Mouse (Mus musculus): ENCODE results near the gene Pou2f1. TPM values are rescaled to one million over a fixed set of nuclear protein-coding genes. Genes with fewer than 3 reads are reported as not detected.

Pou2f1 gene
- total RNA-seq, 2 experiments from 2014 or later = 17.4 to 19.6 TPM

DNA sequence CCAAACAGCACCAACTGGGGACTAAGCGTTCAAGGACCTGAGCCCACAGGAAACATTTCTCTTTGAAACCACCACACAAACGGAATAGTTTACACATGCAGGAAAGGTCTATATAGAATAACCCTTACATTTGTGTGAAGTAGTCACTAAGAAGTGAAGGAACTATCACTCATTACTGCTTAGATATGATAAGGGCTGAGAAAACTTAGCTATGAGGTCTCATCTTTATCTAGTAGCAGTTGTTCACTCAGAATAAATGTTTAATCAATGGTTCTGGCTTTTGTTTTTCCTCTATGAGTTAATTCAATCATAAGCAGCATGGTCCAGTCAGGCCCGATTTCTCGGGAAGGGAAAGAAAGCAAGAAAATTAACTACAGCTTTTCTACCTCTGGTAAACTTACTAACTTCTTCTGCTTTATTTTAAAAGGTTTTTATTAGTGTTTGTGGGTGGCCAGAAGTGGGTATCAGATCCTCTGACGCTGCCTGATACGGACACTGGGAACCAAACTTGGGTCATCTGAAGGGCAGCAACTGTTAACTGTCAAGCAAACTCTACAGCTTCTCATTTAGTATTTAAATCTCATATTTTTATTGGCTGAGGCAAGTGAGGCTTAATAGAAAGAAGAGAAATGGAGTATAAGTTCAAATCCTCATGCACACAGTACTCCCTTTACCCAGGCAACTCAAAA, 40.7 kb downstream of the Pou2f1 start:
- no peak for DNase-seq (ENCODE audit: low spot score in 2 of 2)

DNA sequence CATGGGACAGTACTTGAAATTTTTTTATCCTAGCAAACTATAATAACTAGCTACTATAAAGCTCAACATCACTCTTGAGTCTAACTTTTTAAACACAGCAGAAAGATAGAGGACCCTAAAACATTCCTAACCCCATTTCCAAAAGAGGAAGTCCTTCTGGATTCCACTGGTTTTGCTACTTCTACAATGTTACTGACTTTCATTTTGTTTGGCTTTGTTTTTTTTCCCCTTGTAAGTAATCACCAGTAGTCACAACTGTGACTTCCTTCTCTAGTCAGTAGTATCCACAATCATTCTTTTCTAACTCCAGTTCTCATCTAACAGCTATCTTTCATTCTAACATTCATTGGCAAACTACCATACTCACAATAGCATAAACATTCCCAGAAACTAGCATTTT, 44.3 kb downstream of the Pou2f1 start:
- no peak for DNase-seq (ENCODE audit: low spot score in 2 of 2)

DNA sequence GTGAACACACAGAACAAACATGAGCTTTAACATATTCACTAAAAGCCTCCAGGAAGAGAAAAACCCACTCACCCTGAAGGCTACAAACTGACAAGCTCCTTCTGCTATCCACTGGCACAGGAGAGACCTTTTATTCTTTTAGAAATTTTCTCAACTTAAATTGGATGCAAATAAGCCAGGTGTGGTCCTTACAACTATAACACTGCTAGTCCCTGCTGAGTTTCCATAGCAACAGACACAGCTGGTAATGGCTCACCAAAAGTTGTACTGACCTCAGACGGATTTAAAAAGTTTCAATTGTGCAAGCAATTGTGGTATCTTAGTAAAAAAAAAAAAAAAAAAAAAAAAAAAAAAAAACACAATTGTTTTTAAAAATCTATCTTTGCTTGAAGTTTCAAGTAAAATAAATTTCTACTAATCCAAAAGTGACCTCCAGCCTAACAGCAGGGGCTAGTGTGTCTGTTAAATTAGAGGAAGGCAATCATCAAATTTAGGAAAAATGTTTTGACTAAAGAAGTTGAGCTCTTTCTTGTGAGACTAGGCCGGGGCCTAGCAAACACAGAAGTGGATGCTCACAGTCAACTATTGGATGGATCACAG, 54.2 kb downstream of the Pou2f1 start:
- no peak for DNase-seq (ENCODE audit: low spot score in 2 of 2)

DNA sequence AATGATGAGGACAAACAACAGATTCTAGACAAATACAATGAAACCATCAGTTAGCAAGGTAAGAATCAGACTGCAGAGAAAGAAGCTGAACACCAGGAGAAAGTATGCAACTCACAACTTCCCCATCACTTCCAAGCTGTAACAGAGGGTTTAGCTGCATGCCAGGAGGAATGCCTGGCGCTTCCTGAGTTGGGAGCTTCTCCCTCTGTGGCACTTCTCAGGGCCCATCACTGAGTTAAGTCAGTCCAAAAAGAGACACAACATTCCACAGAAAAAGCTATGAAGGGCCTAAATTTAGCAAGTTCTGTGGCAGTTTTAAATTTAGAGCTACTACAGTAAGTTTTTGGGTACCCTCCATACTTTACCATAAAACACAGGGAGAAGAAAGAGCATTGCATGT, 59.2 kb downstream of the Pou2f1 start:
- DNase-seq (ENCODE audit: low spot score in 2 of 2) = no peak

DNA sequence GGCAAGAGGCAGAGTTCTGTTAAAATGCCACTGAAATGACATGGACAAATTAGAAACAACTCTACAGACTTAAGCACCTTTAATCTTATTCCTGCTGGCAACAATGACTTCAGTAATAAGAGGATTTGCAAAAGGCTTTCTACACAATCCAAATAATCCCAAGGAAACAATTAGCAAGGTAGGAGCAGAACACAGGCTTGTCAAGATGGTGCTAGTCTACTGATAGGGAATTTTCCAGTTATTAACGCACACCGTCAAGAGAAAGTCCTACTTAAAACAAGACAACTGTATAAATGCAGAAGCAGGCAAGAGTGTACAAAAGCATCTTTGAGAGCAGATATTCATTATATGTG, 67.0 kb downstream of the Pou2f1 start:
- DNase-seq (ENCODE audit: low spot score in 2 of 2) = no peak

DNA sequence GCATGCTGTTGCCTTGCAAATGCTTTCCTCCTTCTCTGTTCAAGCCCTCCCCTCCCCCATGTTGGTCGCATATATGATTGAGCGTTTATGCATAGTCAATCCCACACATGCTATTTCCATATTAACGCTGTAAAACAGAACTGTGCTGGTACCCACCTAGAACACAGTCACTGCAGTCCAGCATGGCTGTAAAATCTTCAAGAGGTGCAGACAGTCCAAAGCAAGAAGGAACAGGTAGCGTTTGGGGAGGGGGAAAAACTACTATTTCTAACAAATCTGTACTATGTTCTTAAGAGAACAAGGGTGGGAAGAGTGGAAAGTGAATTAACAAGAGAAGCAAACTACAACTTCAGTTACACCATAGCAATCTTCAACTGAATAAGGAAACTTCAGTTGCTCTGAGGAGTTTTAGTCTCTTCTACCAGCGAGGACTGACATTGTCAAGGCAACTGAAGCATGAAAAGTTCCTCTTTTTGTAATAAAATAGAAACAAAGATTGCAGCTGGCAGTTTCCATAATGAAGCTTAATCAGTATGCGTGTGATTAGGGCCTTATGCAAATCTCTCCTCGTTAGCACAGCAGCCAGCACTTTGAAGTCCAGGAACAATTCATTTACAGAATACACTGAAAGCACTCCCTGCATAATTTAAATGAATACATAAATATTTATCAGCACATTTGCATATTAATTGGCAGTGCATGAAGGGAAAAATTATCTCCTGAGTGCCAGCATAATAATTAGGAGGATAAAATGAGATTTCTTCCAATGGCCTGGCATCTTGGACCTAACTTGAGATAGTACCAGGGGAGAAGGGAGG, 67.6 kb downstream of the Pou2f1 start:
- no peak for DNase-seq (ENCODE audit: low spot score in 2 of 2)

DNA sequence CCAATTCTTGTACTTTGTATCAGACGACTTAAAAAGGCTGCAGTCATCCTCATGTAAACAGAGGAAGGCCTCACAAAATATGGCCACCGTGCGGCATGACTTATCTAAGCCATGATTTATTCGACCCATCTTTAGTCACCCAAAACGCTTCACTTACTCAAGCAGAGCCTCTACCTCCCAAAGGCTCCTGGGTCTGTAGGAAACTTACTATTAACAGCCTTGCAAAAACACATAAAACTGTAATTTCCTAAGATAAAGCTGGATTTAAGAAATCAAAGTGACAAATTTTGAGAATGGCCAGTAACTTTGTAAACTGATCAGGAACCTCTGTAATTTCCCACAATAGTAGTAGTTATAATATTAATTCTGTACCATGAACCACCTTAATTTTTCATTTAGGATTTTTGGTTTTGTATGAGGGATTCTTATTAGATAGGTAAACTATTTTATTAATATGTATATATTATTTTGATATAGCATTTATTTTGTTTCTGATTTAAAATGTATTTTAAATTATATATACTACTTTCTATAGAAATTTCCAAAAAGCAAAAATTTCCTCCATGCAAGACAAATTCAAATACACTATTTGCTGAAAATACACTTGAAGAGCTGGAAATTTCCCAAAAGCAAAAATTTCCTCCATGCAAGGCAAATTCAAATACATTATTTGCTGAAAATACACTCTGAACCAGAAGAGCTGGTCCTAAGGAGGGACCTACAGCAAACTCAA, 68.4 kb downstream of the Pou2f1 start:
- no peak for DNase-seq (ENCODE audit: low spot score in 2 of 2)

DNA sequence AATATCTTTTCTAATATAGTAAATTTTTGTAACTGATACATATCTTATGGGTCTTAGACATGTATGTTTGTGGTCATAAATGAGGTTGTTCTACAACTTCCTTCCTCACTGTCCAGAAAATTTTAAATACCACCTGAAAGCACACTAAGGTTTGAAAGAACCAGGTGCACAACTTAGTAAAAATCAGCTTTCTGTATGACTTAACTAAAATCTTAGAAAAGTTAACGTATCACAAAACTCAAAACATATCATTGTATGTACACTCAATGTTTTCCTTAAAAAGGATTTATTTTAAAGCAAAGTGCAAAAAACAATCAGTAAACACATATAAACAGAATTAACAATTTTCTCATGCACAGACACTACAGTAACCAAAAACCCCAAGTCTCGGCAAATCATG, 69.6 kb downstream of the Pou2f1 start:
- DNase-seq (ENCODE audit: low spot score in 2 of 2) = no peak

DNA sequence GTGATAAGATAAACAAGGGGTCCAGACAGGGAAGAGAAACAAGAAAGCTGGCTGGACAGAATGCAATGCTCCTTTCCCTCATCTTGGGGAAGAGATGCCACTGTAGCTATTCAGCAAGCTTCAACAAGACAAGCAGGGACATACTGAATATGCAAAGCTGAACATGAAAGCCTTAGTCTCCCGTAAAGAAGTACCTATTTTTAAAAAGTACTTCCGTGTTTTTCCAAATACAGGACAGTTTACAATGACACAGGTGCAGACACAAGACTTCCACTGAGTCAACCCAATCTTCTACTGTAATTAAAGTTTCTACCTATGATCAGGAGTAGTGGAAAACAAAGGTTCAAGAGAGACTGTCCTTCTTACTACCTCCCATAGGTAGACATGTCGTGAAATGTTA, 72.0 kb downstream of the Pou2f1 start:
- DNase-seq (ENCODE audit: low spot score in 2 of 2) = no peak

DNA sequence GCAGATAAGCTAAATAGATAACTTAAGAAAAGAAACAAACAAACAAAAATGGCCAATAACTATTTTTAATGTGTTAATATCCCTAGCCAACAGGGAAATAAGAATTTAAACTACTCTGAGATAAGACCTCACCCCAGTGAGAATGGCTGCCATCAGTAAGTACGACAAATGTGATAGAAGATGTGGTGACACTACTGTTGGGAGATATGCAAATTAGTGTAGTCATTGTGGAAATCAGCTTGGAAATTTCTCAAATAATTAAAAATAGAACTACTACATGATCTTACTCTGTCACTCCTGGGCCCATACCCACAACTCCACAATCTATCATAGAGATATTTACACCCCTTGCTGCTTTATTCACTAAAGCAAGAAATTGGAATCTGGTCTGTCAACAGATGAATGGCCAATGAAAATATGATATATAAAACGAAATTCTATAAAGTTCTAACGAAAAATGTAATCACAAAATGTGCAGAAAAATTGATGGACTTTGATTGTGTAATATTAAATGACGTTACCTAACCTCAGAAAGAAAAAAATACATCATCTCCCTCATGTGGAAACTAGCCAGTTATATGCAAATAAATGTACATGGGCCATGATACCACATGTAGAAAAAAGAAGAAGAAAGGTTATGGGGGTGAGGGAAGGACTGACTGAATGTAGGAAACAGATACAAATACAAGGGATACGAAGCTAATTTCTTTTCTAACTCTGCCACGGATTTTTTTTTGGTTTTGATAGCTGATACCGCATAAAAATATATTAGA, 74.8 kb downstream of the Pou2f1 start:
- no peak for DNase-seq (ENCODE audit: low spot score in 2 of 2)

DNA sequence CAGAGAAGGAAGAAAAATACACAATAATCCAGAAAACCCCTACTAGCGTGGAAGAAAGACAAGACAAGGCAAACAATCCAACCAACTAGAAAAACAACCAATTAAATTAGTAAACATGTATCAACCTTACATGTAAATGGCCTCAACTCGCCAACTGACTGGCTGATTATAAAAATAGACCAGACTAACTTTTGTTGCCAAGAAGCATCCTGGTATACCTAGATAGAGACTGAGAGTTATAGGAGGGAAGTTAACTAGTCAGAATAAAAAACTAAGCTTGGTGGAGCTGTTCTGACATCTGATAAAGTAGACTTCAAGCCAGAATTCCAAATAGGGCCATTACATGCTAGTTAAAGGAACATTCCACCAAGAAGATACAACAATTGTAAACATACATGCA, 77.3 kb downstream of the Pou2f1 start:
- DNase-seq (ENCODE audit: low spot score in 2 of 2) = no peak

DNA sequence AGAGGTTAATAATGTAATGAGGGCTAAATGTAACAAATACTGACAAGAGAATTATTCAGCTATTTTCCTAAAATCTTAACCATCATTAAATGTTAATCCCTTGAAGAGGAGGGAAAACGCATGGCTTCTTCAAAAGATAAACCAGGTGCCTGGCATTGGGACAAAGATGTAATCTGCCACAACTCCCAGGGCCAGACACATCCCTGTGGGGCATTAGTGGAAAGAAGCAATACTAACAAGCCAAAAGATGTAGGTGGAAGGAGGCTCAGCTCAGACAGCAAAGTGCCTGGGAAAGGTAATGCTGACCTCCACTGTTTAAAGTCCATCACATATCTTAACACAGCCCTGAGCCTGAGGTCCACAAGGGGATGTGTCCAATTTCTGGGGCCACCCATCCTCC, 80.0 kb downstream of the Pou2f1 start:
- no peak for DNase-seq (ENCODE audit: low spot score in 2 of 2)

DNA sequence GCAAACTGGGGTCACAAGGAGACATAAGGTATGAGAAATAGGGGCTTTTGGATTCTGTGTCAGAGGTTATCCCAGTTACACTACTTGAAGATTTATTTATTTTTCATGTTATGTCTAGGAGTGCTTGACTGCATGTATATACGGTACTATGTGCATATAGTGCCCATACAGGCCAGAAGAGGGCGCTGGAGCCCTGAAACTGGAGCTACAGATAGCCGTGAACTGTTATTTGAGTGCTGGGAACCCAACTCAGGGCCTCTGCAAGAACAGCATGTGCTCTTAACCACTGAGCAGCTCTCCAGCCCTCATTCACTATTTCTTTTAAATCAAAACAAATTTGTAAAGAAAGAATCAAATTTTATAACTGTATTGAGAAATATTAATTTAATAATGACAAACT, 81.5 kb downstream of the Pou2f1 start:
- DNase-seq (ENCODE audit: low spot score in 2 of 2) = no peak

DNA sequence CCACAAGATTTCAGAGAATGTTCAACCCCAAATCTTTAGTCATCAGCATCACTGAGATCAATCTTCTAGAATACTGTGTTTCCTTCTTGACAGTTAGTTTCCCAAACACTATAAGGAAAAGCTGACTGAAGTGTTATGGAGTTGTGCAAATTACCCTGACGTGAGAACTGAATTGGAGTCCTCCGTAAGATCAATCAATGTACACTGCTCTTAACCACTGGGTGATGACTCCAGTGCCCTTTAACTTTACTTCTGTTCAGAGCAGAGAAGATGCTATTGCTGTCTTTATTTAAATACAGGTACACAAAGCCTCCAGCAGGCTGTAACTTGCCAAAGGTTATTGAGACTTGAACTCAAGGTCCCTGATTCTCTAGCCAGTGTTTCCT, 88.1 kb downstream of the Pou2f1 start:
- no peak for DNase-seq (ENCODE audit: low spot score in 2 of 2)

DNA sequence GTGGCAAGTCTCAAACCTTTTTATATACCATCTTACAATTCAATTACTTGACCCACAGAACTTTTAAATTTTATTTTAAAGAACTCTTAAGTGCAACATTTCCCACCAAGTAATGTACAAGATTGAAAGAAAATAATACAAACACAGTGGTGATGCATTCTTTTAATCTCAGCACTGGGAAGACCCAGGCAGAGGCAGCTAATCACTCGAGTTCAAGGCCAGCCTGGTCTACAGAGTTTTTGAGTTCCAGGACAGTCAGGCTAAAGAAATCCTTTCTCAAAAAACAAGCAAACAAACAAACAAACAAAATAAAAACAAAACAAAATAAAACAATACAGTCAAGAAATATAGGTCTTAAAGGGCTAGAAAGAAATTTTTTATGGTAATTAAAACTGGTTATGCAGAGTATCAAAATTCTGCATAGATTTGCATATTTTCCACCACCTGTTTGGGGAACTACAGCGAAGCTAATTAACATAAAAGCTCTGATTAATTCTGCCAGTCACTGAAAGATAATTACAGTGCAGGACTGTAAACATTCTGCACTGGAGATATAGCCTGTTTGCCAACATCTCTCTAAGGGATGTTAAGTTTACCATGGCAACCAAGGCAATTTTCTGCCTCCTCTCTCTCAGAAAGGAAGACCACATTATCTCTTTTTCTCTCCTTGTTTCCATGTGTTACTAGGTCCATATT, 88.6 kb downstream of the Pou2f1 start:
- DNase-seq (ENCODE audit: low spot score in 2 of 2) = no peak

DNA sequence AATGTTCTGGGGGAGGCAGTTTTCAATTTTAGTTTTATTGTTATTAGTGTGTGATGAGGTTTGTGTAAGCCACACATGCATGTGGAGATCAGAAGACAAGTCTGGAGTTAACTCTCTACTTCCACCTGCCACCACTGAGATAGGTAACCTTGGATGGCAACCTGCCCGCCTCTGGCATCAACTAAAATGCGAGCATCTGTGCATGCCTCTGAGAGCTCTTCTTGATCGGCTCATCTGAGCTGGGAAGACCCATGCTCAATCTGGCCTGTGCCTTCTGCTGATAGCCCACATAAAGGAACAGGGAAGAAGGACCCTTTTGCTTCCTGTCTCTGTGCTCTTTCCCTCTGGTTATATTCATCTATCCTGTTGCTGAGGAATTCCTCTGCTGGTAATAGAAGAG, 93.0 kb downstream of the Pou2f1 start:
- DNase-seq (ENCODE audit: low spot score in 2 of 2) = no peak

DNA sequence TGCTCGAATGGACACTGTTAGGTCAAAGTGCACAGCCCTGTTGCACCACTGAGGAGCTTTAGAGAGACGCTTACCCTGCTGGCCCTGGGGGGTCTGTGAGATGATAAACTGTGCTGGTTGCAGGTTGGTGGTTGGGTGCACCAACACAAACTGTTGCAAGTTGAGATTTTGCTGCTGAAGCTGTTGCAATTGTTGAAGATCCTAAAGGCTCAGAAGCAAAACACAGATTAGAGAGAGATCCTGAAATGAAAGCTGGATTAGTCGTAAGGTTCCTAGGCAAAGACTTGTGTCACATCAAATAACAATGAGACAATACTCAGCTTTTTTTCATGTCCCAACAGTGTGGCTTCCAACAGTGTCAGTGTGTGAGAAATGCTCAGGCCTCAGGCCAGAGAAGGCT, 93.7 kb downstream of the Pou2f1 start:
- no peak for DNase-seq (ENCODE audit: low spot score in 2 of 2)

DNA sequence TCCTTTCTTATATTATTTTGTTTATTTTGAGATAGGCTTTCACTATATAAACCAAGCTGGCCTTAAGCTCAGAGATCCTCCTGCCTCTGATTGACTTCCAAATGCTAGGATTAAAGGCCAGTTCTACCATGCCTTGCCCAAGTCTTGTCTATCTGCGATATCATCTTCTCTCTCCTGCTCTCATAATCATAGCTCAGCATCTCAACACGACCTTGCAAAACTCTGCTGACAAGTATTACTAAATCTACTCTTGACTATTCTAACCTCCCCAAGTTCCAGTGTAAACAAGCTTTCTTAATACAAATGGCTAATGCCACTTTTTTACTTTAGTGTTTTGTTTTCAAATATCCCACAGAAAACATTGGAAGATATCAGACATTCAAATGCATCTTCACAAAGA, 94.3 kb downstream of the Pou2f1 start:
- DNase-seq (ENCODE audit: low spot score in 2 of 2) = no peak

DNA sequence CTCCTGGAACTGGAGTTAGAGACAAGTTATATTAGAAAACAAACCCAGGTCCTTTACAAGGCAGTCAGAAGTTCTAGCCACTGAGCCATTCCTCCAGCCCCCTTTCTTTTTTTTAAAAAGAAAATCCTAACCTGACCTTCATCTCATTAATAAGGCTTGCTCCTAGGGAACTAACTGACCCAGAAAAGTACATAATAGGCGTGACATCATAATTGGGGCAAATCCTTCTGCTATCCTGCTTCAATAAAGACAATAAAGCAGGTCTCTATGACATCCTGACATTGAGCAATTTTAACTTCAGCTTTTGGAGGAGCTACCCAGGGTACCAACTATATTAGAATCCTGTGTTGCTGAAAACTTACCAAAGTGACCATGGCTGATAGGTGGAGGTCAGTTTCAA, 98.9 kb downstream of the Pou2f1 start:
- no peak for DNase-seq (ENCODE audit: low spot score in 2 of 2)

DNA sequence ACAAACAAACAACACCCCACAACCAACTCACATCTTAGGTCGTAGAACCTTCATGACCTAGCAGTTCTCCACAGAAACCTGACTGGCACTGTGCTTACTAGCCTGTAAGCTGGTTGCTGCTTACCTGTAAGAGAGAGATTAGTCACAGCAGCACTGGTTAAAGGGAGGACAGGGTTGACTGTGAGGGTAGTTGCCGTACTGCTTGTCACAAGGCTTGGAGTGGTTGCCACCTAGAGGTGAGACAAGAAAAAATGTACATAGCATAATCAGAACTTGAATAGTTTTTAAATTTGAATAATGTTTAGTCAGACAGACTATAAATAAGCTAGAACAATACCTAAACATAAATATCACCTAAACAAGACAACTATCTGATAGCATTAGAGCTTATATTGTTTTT, 110.8 kb downstream of the Pou2f1 start:
- DNase-seq (ENCODE audit: low spot score in 2 of 2) = no peak
